Mouse (Mus musculus): ENCODE results near the gene Dcun1d1.

DNA sequence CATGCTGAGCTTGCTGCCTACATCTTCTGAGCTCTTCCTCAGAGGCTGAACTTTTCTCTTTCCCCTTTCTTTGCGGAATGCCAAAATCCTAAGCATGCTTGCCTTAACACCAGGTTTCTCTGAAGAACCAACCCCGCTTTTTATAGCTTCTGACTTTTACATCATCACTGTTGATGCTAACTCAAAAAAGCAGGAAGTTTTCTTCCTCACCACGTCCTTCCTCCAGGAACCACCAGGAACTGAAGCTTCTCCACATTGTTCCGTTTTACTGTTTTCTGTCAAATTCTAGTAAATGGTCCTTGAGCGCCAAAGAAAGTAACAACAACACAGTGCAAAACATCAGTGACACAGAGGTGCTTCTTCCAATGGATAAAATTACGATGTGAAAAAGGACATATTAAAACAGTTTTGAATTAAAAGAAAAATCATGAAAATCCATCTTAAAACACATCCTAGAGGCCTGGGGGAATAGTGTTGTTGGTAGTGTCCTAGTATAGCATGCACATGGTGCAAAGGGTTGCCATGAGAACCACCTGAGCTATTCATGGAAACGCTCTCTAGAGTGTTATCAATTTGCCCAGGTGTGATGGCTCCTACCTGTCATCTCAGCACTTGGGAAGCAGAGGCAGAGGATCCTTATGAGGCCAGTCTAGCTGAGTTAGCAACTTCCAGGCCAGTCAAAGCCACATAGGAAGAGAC is 28.1 kb downstream of the Dcun1d1 start:
- TF ChIP-seq GATA1 (IDR thresholded peaks at IDR 0.05; ENCODE audit: borderline replicate concordance, low read length) = no peak
- no peak for TF ChIP-seq FLI1 (IDR thresholded peaks at IDR 0.05; ENCODE audit: low read length)

Data from megakaryocyte, embryonic 14.5 days (primary cell).